Mouse (Mus musculus) fat pad, adult 2 months (tissue): ENCODE results near the gene Mfsd13b.
"Not testable (repeated sequence)": the region's sequence is repeated elsewhere in the genome, so short reads cannot be mapped to it uniquely, and the experiment has no call there.

Experiments
- DNase-seq: peaks from one replicate; pipeline ENCODE4 v3.0.0-alpha.2; 2011; ENCODE audit warnings: low read depth, low spot score; ENCODE audit errors: extremely low read depth

The Mfsd13b gene

DNA sequence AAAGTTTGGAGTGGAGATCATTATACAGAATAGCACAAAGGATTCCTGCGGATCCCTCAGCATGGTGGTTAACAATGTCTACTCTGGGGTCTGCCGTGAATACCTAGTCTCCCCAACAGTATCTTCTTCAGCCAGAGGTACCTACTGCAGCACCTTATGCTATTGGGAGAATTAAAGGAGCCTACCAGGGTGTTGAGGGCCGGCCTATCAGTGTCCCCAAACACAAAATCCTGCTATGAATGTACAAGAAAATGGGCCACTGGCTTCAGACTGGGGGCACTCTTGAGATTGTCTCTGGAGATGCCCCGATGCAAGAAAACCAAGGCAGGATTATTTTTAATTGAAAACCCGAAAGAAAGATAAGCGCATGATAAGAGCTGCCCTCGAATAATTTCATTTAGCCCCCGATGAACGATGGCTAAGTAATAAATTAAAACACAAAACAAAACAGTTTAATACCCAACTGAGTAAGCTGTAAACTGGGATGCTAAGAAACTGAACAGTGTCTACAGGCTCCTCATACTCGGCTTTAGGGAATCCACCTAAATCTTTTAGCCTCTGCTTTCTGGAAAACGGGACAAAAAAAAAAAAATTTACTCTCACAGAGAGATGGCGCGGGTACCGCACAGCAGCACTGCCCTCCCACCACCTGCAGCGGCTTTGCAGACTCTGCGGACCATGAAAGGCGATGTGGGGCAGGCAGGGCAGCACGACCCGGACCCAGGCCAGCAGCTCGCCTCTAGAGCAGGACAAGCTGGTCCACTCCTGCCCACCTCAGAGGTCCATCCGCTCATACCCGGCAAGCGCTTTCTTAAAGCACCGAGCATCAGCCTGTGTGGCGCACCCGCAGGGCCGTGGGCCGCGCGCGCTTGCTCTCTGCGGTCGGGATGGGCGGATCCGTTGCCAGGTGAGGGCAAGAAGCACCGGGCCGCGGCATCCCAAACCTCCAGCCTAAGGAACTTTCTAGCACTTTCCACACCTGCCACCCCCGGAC is 1.1 kb upstream of the Mfsd13b start:
- DNase-seq, result no peak

- no peak for DNase-seq
Observed at GRCm38 (mm10) chr7:120982968-120983367, 659 bp downstream of the Mfsd13b start.

DNA sequence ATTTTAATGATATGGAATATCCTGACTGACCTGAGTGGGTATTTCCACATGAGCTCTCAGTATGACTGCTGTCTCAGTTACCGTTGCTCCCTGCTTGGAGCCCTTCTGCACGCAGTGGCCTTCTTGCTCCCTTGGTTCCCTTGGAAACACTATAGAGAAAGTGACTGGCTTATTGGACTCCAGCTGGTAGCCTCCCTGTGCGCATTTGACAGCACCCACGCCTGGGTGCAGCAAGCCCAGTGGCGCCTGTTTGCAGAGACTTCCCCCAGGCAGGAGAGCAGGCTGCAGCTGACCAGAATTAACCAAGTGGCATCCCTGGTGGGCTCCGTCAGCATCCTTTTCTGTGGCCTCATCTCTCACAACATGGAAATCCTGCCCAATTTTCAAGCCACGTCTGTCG is 8.9 kb downstream of the Mfsd13b start:
- DNase-seq, result no peak

DNA sequence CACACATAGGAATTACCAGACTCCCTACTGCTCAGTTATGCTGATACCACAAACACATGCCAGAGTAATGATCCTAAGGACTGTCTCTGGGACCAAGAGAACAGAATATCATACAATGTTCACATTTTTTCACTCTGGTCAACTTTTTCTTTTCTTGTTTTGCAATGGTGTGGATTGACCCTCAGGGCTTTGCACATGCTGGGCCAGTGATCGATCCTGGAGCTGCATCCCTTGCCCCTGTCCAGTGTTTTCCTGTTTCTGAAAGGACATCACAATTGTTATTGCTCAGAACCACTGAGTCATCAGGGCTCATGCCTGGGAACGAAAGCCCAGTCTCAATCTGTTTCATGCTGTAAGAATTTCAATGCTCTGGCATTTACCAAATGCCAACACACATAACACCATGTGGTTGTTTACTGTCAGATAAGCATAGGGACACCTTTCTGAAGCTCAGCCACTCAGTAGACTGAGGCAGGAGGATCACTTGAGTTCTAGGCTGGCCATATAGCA is 16.8 kb downstream of the Mfsd13b start:
- no peak for DNase-seq

DNA sequence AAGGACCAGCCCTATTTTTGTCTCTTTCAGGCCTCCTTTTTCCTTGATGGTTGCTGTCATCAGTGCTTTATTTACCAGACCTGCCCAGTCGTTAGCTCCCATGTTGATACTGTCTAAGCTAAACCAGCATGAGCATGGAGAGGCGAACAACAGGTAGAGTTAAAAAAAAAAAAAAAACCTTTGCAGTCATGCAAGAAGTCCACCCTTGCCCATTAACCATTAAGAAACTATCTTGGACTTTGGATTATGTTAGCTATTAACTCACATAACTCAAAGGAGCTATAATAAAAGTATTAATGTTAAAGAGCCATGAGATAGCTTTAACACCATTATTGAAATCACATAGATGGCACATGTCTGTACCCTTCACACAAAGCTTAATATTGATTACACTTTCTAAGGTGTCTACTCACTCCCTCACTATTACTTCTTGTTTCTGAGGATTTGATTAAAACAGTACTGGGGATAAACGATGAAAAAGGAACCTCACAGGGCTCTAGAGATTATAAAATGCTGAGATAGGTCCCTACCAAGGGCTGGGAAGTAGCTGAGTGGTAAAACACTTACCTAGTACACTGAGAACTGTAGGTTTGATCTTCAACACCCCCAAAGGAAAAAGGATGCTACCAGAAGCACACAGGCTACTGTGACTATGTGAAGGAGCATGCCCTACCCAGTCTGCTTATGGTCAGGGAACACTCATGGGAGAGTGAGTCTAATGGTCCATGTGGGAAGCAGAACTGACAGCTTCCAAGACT is 17.9 kb downstream of the Mfsd13b start:
- DNase-seq, result no peak

DNA sequence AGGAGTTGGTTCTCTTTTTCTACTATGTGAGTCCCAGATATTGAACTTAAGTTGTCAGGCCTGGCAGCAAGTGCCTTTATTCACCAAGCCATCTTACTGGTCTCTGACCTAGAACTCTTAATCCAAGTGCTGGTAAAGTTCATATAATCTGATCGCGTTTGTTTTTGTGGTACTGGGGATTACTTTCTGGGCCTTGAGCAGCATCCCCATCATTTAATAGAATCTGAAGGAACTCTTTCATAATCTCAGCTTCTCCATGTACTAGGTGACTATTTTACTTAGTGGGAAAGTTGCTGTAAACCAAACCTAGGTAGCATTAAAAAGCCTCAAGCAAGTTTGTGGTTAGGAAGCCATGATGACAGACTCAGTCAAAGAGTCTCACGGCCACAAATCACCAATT is 19.6 kb downstream of the Mfsd13b start:
- peak; percentile 92 for DNase-seq

DNA sequence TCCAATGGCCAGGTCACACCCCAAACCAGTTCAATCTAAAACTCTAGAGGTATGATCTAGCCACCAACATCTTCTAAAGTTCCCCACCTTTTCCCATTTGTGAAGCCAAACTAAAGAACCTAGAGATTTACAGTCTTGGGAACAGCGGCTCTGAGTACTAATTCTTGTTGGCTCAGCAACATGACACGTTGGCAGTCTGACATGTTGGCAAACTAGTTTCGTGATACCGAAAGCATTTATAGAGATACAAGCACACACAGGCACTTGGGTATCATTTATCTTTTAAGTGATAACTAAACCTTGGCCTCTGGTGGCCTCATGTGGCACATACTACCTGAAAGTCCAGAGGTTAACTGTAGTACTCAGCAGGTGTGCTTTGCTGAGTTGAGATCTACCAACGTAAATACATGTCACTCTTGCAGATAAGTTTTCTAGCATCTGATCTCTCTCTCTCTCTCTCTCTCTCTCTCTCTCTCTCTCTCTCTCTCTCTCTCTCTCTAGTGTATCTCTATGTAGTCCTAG is 20.2 kb downstream of the Mfsd13b start:
- peak; percentile 97 for DNase-seq

DNA sequence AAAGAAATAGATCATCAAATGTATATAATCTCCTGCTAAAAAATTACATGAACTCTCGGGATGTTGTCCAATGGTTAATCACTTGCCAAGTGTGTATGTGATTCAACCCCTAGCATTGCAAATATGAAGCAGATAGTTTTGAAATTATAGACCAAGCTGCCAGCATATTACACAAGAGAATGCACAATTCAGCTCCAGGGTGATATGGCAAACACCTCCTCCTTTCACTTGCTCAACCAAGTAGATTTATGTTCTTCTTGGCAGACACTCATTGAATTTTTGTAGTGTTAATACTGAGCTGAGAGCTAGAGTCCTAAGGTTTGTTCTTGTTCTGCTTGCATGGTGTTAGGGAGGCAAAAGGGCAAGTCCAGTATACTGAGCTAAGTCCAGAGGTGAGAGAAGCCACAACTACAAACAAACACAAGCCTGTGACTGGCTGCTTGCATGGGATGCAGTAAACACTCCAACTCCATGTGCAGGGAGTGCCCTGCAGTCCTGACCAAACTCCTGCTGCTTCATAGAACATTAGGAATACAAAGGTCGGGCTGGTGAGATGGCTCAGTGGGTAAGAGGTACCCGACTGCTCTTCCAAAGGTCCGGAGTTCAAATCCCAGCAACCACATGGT is 21.6 kb downstream of the Mfsd13b start:
- DNase-seq, result peak; percentile 99

GRCm38 (mm10) chr7:121011794-121012689 is 29.7 kb downstream of the Mfsd13b start:
- no peak for DNase-seq

DNA sequence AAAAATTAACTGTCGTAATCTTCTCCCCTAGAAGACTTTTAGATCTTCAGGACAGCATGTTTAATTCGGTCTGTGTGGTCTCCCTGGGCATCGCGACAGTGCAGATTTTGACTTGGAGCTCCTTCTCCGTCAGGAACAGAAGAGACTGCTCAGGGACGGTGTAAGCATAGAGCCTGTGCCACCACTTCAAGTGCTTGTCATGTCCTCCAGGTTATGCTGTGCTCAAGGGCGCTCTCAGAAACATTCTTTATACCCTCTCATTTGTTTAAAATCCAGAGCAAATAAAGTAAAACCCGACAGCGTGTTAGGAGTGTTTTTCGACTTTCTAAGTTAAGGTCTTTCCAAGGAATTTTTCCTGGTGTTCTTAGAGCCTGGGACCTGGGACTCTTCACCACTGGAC is 32.2 kb downstream of the Mfsd13b start:
- DNase-seq, result no peak

- no peak for DNase-seq
Observed at GRCm38 (mm10) chr7:121018778-121019177, 36.5 kb downstream of the Mfsd13b start.

DNA sequence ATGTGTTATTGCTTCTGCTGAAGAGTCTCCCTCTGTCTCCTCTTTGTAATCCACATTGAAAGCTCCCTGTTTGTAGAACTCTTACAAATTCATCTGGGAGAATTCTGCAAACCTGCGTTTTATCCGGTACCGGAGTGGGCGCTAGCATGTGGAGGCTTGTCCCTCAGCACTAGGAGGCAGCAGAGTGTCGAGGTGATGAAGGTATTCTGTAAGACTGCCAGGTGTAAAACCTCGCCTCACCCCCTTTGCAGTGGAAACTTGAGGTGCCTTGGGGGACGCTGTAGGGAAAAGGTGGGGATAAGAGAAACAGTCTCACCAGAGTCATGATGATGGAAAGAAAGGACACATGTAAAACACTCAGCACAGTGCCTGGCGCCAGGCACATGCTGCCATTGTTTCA is 38.0 kb downstream of the Mfsd13b start:
- DNase-seq, result no peak

DNA sequence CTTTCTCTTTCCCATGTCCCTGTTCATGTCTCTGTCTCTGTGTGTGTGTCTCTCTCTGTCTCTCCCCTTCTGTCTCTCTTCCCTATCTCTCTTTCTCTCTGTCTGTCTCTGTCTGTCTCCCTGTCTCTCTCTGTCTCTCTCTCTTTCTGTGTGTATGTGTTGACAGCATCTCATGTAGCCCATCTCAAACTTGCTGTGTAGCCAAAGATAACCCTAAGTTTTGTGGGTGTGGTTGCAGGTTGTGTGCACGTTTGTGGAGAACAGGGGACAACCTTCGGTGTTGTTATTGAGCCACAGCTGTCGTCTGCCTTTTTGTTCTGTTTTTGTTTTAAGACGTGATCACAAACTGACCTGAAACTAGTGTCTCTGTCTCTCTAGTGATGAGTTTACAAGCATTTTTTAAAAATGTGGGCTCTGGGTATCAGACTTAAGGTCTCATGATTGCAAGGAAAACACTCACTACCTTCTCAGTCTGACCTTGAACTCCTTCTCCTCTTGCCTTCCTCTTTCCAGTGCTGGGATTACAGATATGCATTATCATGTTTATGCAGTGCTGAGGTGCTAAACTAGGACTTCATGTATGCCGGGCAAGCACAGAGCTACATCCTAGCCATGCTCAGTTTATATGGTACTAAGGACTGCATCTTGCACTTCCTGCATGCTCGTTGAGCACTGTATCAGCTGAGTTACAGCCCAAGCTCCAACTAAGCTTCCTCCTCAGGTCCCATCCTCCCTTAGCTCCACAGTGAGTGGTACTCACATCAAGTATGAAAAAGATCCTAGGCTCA is 43.1 kb downstream of the Mfsd13b start:
- no peak for DNase-seq

DNA sequence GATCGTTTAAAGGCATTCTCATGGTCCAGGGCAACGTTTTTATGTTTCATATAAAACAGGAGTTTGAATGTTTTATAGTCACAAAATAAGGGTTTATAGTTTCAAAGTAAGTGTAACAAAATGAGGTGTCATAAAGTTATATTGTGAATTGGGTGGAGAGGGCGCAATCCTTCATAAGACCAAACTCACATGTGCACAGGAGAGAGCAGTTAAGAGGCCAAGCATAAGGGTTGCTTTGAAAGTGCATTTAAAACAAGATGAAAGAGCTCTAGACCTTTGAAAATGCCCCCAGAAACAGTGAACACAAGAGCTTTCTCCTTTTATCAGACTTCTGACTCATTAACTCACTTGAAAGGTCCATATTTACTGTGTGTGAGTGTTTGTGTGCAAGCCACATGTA is 44.0 kb downstream of the Mfsd13b start:
- DNase-seq, result no peak

- not testable (repeated sequence) for DNase-seq
Observed at GRCm38 (mm10) chr7:121029947-121030346, 47.6 kb downstream of the Mfsd13b start.

- no peak for DNase-seq
Observed at GRCm38 (mm10) chr7:121033856-121034652, 51.7 kb downstream of the Mfsd13b start, which contains the start of gene Mettl9. TSS of gene Mettl9 (plus strand) at chr7:121034445.

- no peak for DNase-seq
Observed at GRCm38 (mm10) chr7:121034701-121035141, 52.4 kb downstream of the Mfsd13b start.

DNA sequence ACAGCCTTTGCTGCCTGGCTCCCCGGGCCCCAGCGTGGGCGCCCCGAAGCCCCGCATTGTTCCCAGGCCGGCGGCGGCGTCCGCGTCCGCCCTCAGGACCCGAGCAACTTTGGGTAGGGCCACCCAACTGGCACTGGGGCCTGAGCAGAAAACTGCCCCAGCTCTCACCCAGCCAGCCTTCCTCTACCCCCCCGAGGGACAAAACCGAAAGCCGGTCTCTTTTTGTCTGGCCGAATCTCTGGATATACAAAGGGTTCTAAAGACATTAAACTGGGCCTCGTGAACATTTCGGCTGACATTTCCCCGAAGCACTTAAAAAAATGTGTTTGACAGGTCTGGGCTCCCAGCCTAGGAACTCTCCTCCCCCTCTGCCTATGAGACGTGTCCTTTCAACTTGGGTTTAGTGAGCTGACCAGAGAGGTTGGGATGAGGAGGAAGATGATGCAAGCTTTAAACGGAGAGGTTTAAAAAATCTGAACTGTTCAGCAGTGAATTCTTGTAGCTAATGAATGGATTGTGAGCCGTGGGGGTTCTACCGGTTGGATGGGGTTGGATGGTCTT is 52.9 kb downstream of the Mfsd13b start:
- no peak for DNase-seq
